Mouse (Mus musculus) megakaryocyte, embryonic 14.5 days (primary cell): ENCODE data around the gene Cbx7.

Experiments used
- FLI1 ChIP-seq: IDR thresholded peaks from 2 replicates; pipeline ENCODE4 v1.6.1; 2012; ENCODE audit warnings: low read length, inconsistent platforms, mixed read lengths
- GATA1 ChIP-seq: IDR thresholded peaks from 3 replicates; pipeline ENCODE4 v1.6.1; 2012; ENCODE audit warnings: mixed read lengths, low read length, inconsistent platforms, borderline replicate concordance

GRCm38 (mm10) chr15:80012527-80013201, 41.7 kb upstream of the Cbx7 start:
- no peak for TF ChIP-seq FLI1
- TF ChIP-seq GATA1: no peak
